Mouse (Mus musculus): ENCODE measurements around the gene Wdr75. TPM values are rescaled to one million over a fixed set of nuclear protein-coding genes. Genes with fewer than 3 reads are reported as not detected.

The Wdr75 gene
- total and polyA plus RNA-seq, 2 experiments: 18.0 to 19.3 TPM

DNA sequence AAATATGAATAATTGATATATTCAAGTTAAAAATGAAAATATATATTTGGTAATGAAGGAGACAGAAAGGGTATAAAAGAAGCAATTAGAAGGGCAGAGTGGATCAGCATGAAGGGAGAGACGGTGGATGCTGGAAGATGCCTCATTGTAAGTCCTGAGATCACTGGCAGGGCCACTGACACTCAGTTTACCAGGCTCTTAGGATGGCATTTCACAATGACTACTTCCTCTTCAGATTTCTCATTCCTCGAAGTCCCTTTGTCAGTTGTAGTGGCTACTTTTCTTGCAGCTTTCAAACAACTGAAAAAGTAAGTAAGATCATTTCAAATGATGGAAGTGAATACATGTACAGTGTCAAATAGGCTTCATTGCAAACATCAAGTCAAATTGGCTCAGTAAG is 31.2 kb downstream of the Wdr75 start:
- Histone ChIP-seq H3K36me3 (ENCODE audit: control insufficient read depth, insufficient read depth, low read length) (peaks cover 28% of the 10 kb centered on the region), H3K9ac (ENCODE audit: low read depth, low read length) (no peak overlapping the region), H3K4me1 (ENCODE audit: control insufficient read depth, insufficient read depth, low read length) (no peaks in the 10 kb centered on the region), H3K27me3 (ENCODE audit: control insufficient read depth, insufficient read depth, low read length) (no peaks in the 10 kb centered on the region), H3K27ac (replicated peaks; ENCODE audit: insufficient read depth, low read depth, low read length) (no peak overlapping the region), H3K4me3 (ENCODE audit: insufficient read depth, low read depth, low read length) (no peak overlapping the region), H3K79me2 (ENCODE audit: control insufficient read depth, insufficient read depth, low read length) (no peaks in the 10 kb centered on the region)
- no peak for DNase-seq (ENCODE audit: extremely low read depth, low read depth, low spot score)
- WGBS: 83% methylated on average over 2 of the region's 2 CpGs
- TF ChIP-seq CTCF (IDR thresholded peaks at IDR 0.05; ENCODE audit: low read depth, low read length) (no peak), POLR2A (IDR thresholded peaks at IDR 0.05; ENCODE audit: extremely low read depth, insufficient read depth, low read length) (no peak)

- DNase-seq (ENCODE audit: extremely low read depth, low read depth, low spot score): peak; percentile 25
- WGBS: 94% methylated on average over 2 of the region's 2 CpGs
- Histone ChIP-seq H3K4me1 (ENCODE audit: control insufficient read depth, insufficient read depth, low read length) (no peaks in the 10 kb centered on the region), H3K79me2 (ENCODE audit: control insufficient read depth, insufficient read depth, low read length) (no peaks in the 10 kb centered on the region), H3K36me3 (ENCODE audit: control insufficient read depth, insufficient read depth, low read length) (peaks cover 23% of the 10 kb centered on the region), H3K27ac (replicated peaks; ENCODE audit: insufficient read depth, low read depth, low read length) (no peak overlapping the region), H3K9ac (ENCODE audit: low read depth, low read length) (no peak overlapping the region), H3K4me3 (ENCODE audit: insufficient read depth, low read depth, low read length) (no peak overlapping the region), H3K27me3 (ENCODE audit: control insufficient read depth, insufficient read depth, low read length) (no peaks in the 10 kb centered on the region)
- TF ChIP-seq POLR2A (IDR thresholded peaks at IDR 0.05; ENCODE audit: extremely low read depth, insufficient read depth, low read length): no peak
- no peak for TF ChIP-seq CTCF (IDR thresholded peaks at IDR 0.05; ENCODE audit: low read depth, low read length)
These were observed 31.8 kb downstream of the Wdr75 start for GRCm38 (mm10) chr1:45826796-45827195.

DNA sequence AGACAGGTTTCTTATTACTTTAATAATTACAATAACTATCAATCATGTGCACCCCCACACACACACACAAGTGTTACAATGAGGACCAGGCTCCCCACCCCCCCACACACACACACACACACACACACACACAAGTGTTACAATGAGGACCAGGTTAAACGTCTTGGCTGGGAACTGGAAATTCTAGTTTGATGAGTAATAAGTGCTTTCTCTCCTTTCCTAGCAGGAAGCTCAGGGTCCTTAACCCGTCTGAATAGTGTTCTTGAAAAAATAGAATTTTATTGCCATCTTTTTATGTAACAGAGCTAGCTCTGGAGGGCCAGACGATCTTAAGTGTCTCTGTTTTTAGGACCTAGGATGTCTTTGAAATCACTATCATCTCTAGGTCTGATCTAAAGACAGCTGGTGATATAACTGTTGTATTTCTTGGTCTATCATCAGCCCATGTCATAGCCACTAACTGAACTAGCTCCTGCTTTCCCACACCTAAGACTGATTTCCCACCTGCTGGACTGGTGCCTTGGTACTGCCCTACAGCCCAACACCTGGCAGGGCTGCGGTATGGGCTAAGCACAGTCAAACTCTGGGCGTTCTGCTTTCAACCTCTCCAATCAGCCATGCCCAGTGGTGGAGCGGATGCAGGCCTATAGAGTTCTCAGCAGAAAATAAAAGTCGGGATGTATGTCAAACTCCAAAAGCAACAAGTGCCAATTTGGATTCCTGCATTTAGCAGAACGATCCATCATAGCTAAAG is 35.7 kb downstream of the Wdr75 start:
- TF ChIP-seq CTCF (IDR thresholded peaks at IDR 0.05; ENCODE audit: low read depth, low read length) (no peak), POLR2A (IDR thresholded peaks at IDR 0.05; ENCODE audit: extremely low read depth, insufficient read depth, low read length) (no peak)
- no peaks in the 10 kb centered on the region for H3K79me2 ChIP-seq (ENCODE audit: control insufficient read depth, insufficient read depth, low read length)

GRCm38 (mm10) chr1:45835362-45836063 is 40.5 kb downstream of the Wdr75 start:
- H3K27ac ChIP-seq (replicated peaks; ENCODE audit: insufficient read depth, low read depth, low read length): no peak overlapping the region
- no peak overlapping the region for H3K9ac ChIP-seq (ENCODE audit: low read depth, low read length)
- TF ChIP-seq POLR2A (IDR thresholded peaks at IDR 0.05; ENCODE audit: extremely low read depth, insufficient read depth, low read length) (no peak), CTCF (IDR thresholded peaks at IDR 0.05; ENCODE audit: low read depth, low read length) (no peak)
- no peak overlapping the region for H3K4me3 ChIP-seq (ENCODE audit: insufficient read depth, low read depth, low read length)
- H3K79me2 ChIP-seq (ENCODE audit: control insufficient read depth, insufficient read depth, low read length): no peaks in the 10 kb centered on the region
- no peak for DNase-seq (ENCODE audit: extremely low read depth, low read depth, low spot score)
- no peaks in the 10 kb centered on the region for H3K27me3 ChIP-seq (ENCODE audit: control insufficient read depth, insufficient read depth, low read length)
- no peaks in the 10 kb centered on the region for H3K36me3 ChIP-seq (ENCODE audit: control insufficient read depth, insufficient read depth, low read length)
- 85% methylated on average over 4 of the region's 4 CpGs for WGBS
- H3K4me1 ChIP-seq (ENCODE audit: control insufficient read depth, insufficient read depth, low read length): peaks cover 2% of the 10 kb centered on the region; the same call in 1 of the 2 replicates

More for the DNA sequence above, 35.7 kb downstream of the Wdr75 start:
- no peaks in the 10 kb centered on the region for H3K27me3 ChIP-seq (ENCODE audit: control insufficient read depth, insufficient read depth, low read length)
- H3K4me3 ChIP-seq (ENCODE audit: insufficient read depth, low read depth, low read length): no peak overlapping the region
- no peaks in the 10 kb centered on the region for H3K4me1 ChIP-seq (ENCODE audit: control insufficient read depth, insufficient read depth, low read length)
- no peak for DNase-seq (ENCODE audit: extremely low read depth, low read depth, low spot score)
- 91% methylated on average over 8 of the region's 8 CpGs for WGBS
- no peaks in the 10 kb centered on the region for H3K36me3 ChIP-seq (ENCODE audit: control insufficient read depth, insufficient read depth, low read length)
- H3K27ac ChIP-seq (replicated peaks; ENCODE audit: insufficient read depth, low read depth, low read length): no peak overlapping the region
- H3K9ac ChIP-seq (ENCODE audit: low read depth, low read length): no peak overlapping the region

GRCm38 (mm10) chr1:45837736-45838135 is 42.8 kb downstream of the Wdr75 start:
- 11% methylated on average over 4 of the region's 4 CpGs for WGBS
- no peak for TF ChIP-seq CTCF (IDR thresholded peaks at IDR 0.05; ENCODE audit: low read depth, low read length)
- no peak for TF ChIP-seq POLR2A (IDR thresholded peaks at IDR 0.05; ENCODE audit: extremely low read depth, insufficient read depth, low read length)
- Histone ChIP-seq H3K36me3 (ENCODE audit: control insufficient read depth, insufficient read depth, low read length) (no peaks in the 10 kb centered on the region), H3K27ac (replicated peaks; ENCODE audit: insufficient read depth, low read depth, low read length) (no peak overlapping the region), H3K4me3 (ENCODE audit: insufficient read depth, low read depth, low read length) (no peak overlapping the region), H3K79me2 (ENCODE audit: control insufficient read depth, insufficient read depth, low read length) (no peaks in the 10 kb centered on the region), H3K4me1 (ENCODE audit: control insufficient read depth, insufficient read depth, low read length) (peaks cover 5% of the 10 kb centered on the region; the same call in 1 of the 2 replicates), H3K9ac (ENCODE audit: low read depth, low read length) (no peak overlapping the region), H3K27me3 (ENCODE audit: control insufficient read depth, insufficient read depth, low read length) (no peaks in the 10 kb centered on the region)
- peak; percentile 74 for DNase-seq (ENCODE audit: extremely low read depth, low read depth, low spot score)

- Histone ChIP-seq H3K79me2 (ENCODE audit: control insufficient read depth, insufficient read depth, low read length) (no peaks in the 10 kb centered on the region), H3K27ac (replicated peaks; ENCODE audit: insufficient read depth, low read depth, low read length) (no peak overlapping the region), H3K27me3 (ENCODE audit: control insufficient read depth, insufficient read depth, low read length) (no peaks in the 10 kb centered on the region), H3K36me3 (ENCODE audit: control insufficient read depth, insufficient read depth, low read length) (no peaks in the 10 kb centered on the region), H3K4me3 (ENCODE audit: insufficient read depth, low read depth, low read length) (no peak overlapping the region), H3K9ac (ENCODE audit: low read depth, low read length) (no peak overlapping the region), H3K4me1 (ENCODE audit: control insufficient read depth, insufficient read depth, low read length) (peaks cover 5% of the 10 kb centered on the region; the same call in 1 of the 2 replicates)
- TF ChIP-seq CTCF (IDR thresholded peaks at IDR 0.05; ENCODE audit: low read depth, low read length) (no peak), POLR2A (IDR thresholded peaks at IDR 0.05; ENCODE audit: extremely low read depth, insufficient read depth, low read length) (no peak)
- no peak for DNase-seq (ENCODE audit: extremely low read depth, low read depth, low spot score)
These were observed 43.3 kb downstream of the Wdr75 start for GRCm38 (mm10) chr1:45838271-45838670.
